Mouse (Mus musculus) hindbrain, postnatal 0 days (tissue): ENCODE measurements around the gene Tsc2. TPM values are rescaled to one million over a fixed set of nuclear protein-coding genes. Genes with fewer than 3 reads are reported as not detected.
"Not testable (repeated sequence)": the region's sequence is repeated elsewhere in the genome, so short reads cannot be mapped to it uniquely, and the experiment has no call there.

Source experiments
- ATAC-seq: fragments of 200-750 bp; cut with Nextera tagmentation; 2 replicates; pipeline ENCODE4 v1.8.0; 2017; ENCODE audit warnings: mild to moderate bottlenecking, moderate TSS enrichment, moderate library complexity
- DNase-seq: peaks from one replicate; pipeline ENCODE4 v3.0.0-alpha.2; 2015; ENCODE audit warnings: low spot score
- H3K27ac ChIP-seq: fragments of 300-500 bp; sonication (generic); 2 replicates; pipeline ENCODE4 v1.5.1; 2014; ENCODE audit warnings: mild to moderate bottlenecking
- H3K27me3 ChIP-seq: fragments of 300-500 bp; sonication (generic); 2 replicates; pipeline ENCODE4 v1.6.1; 2014; ENCODE audit warnings: low read length, mixed read lengths; ENCODE audit not compliant: insufficient read depth
- H3K36me3 ChIP-seq: fragments of 300-500 bp; sonication (generic); 2 replicates; pipeline ENCODE4 v1.6.1; 2014; ENCODE audit warnings: low read length, mixed read lengths; ENCODE audit not compliant: insufficient read depth
- H3K4me1 ChIP-seq: fragments of 300-500 bp; sonication (generic); 2 replicates; pipeline ENCODE4 v1.6.1; 2014; ENCODE audit warnings: antibody characterized with exemption, low read length, mixed read lengths; ENCODE audit not compliant: insufficient read depth
- H3K4me2 ChIP-seq: fragments of 300-500 bp; sonication (generic); 2 replicates; pipeline ENCODE4 v1.6.1; 2014; ENCODE audit warnings: low read depth, mild to moderate bottlenecking, low read length, moderate library complexity, mixed read lengths
- H3K4me3 ChIP-seq: fragments of 300-500 bp; sonication (generic); 2 replicates; pipeline ENCODE4 v1.5.1; 2014; ENCODE audit warnings: low read length
- H3K9ac ChIP-seq: fragments of 300-500 bp; sonication (generic); replicated peaks from 2 replicates; pipeline ENCODE4 v1.6.1; 2014; ENCODE audit warnings: mild to moderate bottlenecking, low read length, moderate library complexity, mixed read lengths
- H3K9me3 ChIP-seq: fragments of 300-500 bp; sonication (generic); 2 replicates; pipeline ENCODE4 v1.6.1; 2016; ENCODE audit warnings: low read length, mixed read lengths
- CTCF ChIP-seq: IDR thresholded peaks from 2 replicates; pipeline ENCODE4 v1.5.1; 2016; ENCODE audit warnings: antibody characterized with exemption, control low read depth, low read depth
- WGBS: fragments of 180-500 bp; shearing (Covaris S2); extraction: QIAGEN DNeasy Blood & Tissue Kit; methylation state at CpG from one replicate; pipeline ENCODE4 v1.1.7; 2014; 5-methylcytosine and 5-hydroxymethylcytosine counted together
- polyA plus RNA-seq: library from polyadenylated mRNA; unstranded; fragments of >200 nt; fragmentation: Nextera tagmentation; extraction: Ambion mirVana; gene quantifications from 2 replicates; pipeline ENCODE4 v1.2.1, GENCODE M21; 2015
- total RNA-seq: library from RNA; depleted of rRNA; stranded (reverse); fragments of >200 nt; gene quantifications from 2 replicates; pipeline ENCODE4 v1.2.3, GENCODE M21; 2014

Tsc2 gene
- total and polyA plus RNA-seq, 2 experiments from 2014 or later, result 51.2 to 114 TPM

- Histone ChIP-seq H3K4me1 (peaks cover 14% of the 10 kb centered on the region), H3K9me3 (no peaks in the 10 kb centered on the region), H3K36me3 (no peaks in the 10 kb centered on the region), H3K27me3 (no peaks in the 10 kb centered on the region), H3K27ac (peak overlapping the region; percentile 92), H3K4me2 (peak overlapping the region; percentile 67), H3K4me3 (peak overlapping the region; percentile 88), H3K9ac (peak overlapping the region; percentile 97)
- WGBS, result 11% methylated on average over 8 of the region's 8 CpGs
- ATAC-seq (no peak), DNase-seq (peak; percentile 15)
- TF ChIP-seq CTCF, result no peak
Measured at GRCm38 (mm10) chr17:24670246-24670844, 37.9 kb upstream of the Tsc2 start.

GRCm38 (mm10) chr17:24669545-24670245 lies 37.3 kb upstream of the Tsc2 start, which contains the start of gene Zfp598:
Gene Zfp598, plus strand, starts transcription at chr17:24669687.
- peak within 1 kb of the TSS; percentile 92 for H3K27ac ChIP-seq
- H3K36me3 ChIP-seq, result no peaks in the 10 kb centered on the region
- 2% methylated on average over 67 of the region's 80 CpGs for WGBS
- H3K4me3 ChIP-seq, result peak within 1 kb of the TSS; percentile 88
- 0 out of 2 replicates have a peak, but pooled peaks have one; percentile 18 for TF ChIP-seq CTCF
- ATAC-seq (peak; percentile 99), DNase-seq (peak; percentile 97)
- H3K4me2 ChIP-seq, result peak within 1 kb of the TSS; percentile 67
- no peaks in the 10 kb centered on the region for H3K27me3 ChIP-seq
- peak within 1 kb of the TSS; percentile 97 for H3K9ac ChIP-seq
- H3K4me1 ChIP-seq, result peaks cover 14% of the 10 kb centered on the region
- H3K9me3 ChIP-seq, result no peaks in the 10 kb centered on the region

DNA sequence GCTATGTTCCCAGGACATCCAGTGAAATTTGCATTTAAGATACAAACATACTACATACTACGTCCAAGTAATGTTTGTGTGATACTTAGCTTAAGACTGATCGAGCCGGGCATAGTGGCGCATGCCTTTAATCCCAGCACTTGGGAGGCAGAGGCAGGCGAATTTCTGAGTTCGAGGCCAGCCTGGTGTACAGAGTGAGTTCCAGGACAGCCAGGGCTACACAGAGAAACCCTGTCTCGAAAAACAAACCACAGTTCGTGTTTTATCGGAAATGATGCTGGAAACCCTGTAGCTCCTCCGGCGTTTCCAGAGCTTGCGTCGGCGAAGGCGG lies 36.7 kb upstream of the Tsc2 start:
- not testable (repeated sequence) for H3K36me3 ChIP-seq, H3K27me3 ChIP-seq, H3K9me3 ChIP-seq, DNase-seq
- 12% methylated on average over 15 of the region's 15 CpGs for WGBS
- H3K9ac ChIP-seq, result peak overlapping the region; percentile 97
- ATAC-seq, result peak; percentile 38
- peak overlapping the region; percentile 92 for H3K27ac ChIP-seq
- peak overlapping the region; percentile 88 for H3K4me3 ChIP-seq
- peak overlapping the region; percentile 67 for H3K4me2 ChIP-seq
- H3K4me1 ChIP-seq, result peaks cover 14% of the 10 kb centered on the region

DNA sequence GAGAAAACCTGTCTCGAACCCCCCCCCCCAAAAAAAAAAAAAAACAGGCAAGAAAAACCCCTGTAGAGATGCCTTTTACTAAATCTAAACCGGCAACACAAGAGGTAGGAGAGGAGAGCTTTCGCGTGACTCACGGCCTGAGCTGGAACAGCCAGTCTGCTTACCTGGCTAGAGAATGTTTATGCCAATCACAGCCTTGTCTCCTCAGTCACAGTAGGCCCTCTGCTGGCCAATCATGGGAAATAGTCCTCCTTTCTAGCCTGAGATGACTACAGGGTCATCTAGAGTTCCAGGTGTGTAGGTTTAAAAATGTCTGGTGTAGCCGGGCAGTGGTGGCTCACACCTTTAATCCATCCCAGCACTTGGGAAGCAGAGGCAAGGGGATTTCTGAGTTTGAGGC lies 35.0 kb upstream of the Tsc2 start:
- no peak for ATAC-seq

DNA sequence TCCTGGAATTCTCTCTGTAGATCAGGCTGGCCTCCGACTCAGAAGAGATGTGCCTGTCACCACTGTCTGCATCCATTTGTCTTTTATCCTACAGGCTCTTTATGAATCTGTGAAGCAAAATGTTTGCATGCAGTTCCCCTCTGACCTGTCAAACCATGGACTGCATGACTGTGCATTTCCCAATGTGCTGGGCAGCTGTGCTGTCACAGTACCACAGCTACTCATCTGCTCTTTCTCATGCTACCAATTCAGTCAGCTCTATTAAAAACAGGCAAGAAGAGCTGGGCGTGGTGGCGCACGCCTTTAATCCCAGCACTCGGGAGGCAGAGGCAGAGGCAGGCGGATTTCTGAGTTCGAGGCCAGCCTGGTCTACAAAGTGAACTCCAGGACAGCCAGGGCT lies 34.6 kb upstream of the Tsc2 start:
- not testable (repeated sequence) for H3K27me3 ChIP-seq, H3K27ac ChIP-seq, H3K4me2 ChIP-seq, H3K36me3 ChIP-seq, H3K9ac ChIP-seq, ATAC-seq, H3K4me3 ChIP-seq, H3K9me3 ChIP-seq, DNase-seq
- peaks cover 14% of the 10 kb centered on the region for H3K4me1 ChIP-seq
- WGBS, result 68% methylated on average over 7 of the region's 7 CpGs

More for the DNA sequence above, 35.0 kb upstream of the Tsc2 start:
- H3K27ac ChIP-seq, result no peak overlapping the region
- WGBS, result 24% methylated on average over 6 of the region's 6 CpGs
- no peak overlapping the region for H3K4me3 ChIP-seq
- TF ChIP-seq CTCF, result peak; percentile 80
- no peaks in the 10 kb centered on the region for H3K36me3 ChIP-seq
- no peaks in the 10 kb centered on the region for H3K9me3 ChIP-seq
- DNase-seq, result peak; percentile 72
- H3K4me1 ChIP-seq, result peaks cover 14% of the 10 kb centered on the region
- H3K9ac ChIP-seq, result no peak overlapping the region
- no peaks in the 10 kb centered on the region for H3K27me3 ChIP-seq
- H3K4me2 ChIP-seq, result no peak overlapping the region

GRCm38 (mm10) chr17:24658017-24658758 lies 25.8 kb upstream of the Tsc2 start, which contains the start of gene Npw:
Gene Npw, minus strand, starts transcription at chr17:24658457.
- Histone ChIP-seq H3K4me2 (peak within 1 kb of the TSS; percentile 54), H3K9me3 (no peaks in the 10 kb centered on the region), H3K27me3 (peaks cover 24% of the 10 kb centered on the region; the same call in 1 of the 2 replicates), H3K36me3 (no peaks in the 10 kb centered on the region), H3K9ac (peak within 1 kb of the TSS; percentile 35; the same call in 1 of the 2 replicates), H3K27ac (no peak within 1 kb of the TSS), H3K4me1 (peaks cover 7% of the 10 kb centered on the region), H3K4me3 (peak within 1 kb of the TSS; percentile 33)
- ATAC-seq (no peak), DNase-seq (no peak)
- WGBS, result 3% methylated on average over 47 of the region's 47 CpGs
- TF ChIP-seq CTCF, result no peak
